Mouse (Mus musculus) MEL (cell line): ENCODE measurements around the gene Dusp13.

Experiments used
- CTCF ChIP-seq, 3 experiments: IDR thresholded peaks in 2 of 3; conservative IDR thresholded peaks in 1 of 3; 2 replicates each; pipeline ENCODE4 v1.5.1; 2011 to 2012; ENCODE audit warnings: low read length in 3 of 3, low read depth in 2 of 3, mild to moderate bottlenecking in 2 of 3, improper control_type of control experiment in 1 of 3, inconsistent platforms in 1 of 3, mixed read lengths in 1 of 3, moderate library complexity in 1 of 3; ENCODE audit not compliant: control insufficient read depth in 1 of 3, insufficient read depth in 1 of 3, poor library complexity in 1 of 3, severe bottlenecking in 1 of 3
- EP300 ChIP-seq, 2 experiments: IDR thresholded peaks; 2 replicates each; pipeline ENCODE4 v1.6.1; 2011; ENCODE audit warnings: improper control_type of control experiment in 2 of 2, low read length in 2 of 2, low read depth in 1 of 2, mild to moderate bottlenecking in 1 of 2
- GATA1 ChIP-seq: IDR thresholded peaks from 2 replicates; pipeline ENCODE4 v1.6.1; 2011; ENCODE audit warnings: low read depth, low read length, improper control_type of control experiment
- JUND ChIP-seq: IDR thresholded peaks from 2 replicates; pipeline ENCODE4 v1.6.1; 2011; ENCODE audit warnings: low read depth, mild to moderate bottlenecking, improper control_type of control experiment, low read length
- MAX ChIP-seq: IDR thresholded peaks from 2 replicates; pipeline ENCODE4 v1.6.1; 2011; ENCODE audit warnings: low read length, improper control_type of control experiment
- MYC ChIP-seq: IDR thresholded peaks from 2 replicates; pipeline ENCODE4 v1.6.1; 2011; ENCODE audit warnings: low read depth, mild to moderate bottlenecking, low read length, improper control_type of control experiment, moderate library complexity
- NRF1 ChIP-seq: IDR thresholded peaks from 2 replicates; pipeline ENCODE4 v1.6.1; 2014; ENCODE audit warnings: low read depth, mild to moderate bottlenecking, inconsistent platforms, low read length, improper control_type of control experiment, moderate library complexity; ENCODE audit not compliant: poor library complexity, insufficient read depth, severe bottlenecking
- POLR2A ChIP-seq, 2 experiments: IDR thresholded peaks; 2 replicates each; pipeline ENCODE4 v1.6.1; 2011 to 2012; ENCODE audit warnings: low read length in 2 of 2, mild to moderate bottlenecking in 2 of 2, control low read depth in 1 of 2, improper control_type of control experiment in 1 of 2, low read depth in 1 of 2, moderate library complexity in 1 of 2; ENCODE audit not compliant: control insufficient read depth in 1 of 2, insufficient read depth in 1 of 2, poor library complexity in 1 of 2
- RCOR1 ChIP-seq: IDR thresholded peaks from 2 replicates; pipeline ENCODE4 v1.6.1; 2012; ENCODE audit warnings: low read depth, mild to moderate bottlenecking, inconsistent platforms, low read length, improper control_type of control experiment
- SIN3A ChIP-seq: IDR thresholded peaks from 2 replicates; pipeline ENCODE4 v1.6.1; 2012; ENCODE audit warnings: low read length, improper control_type of control experiment, inconsistent platforms
- TAL1 ChIP-seq: IDR thresholded peaks from 2 replicates; pipeline ENCODE4 v1.6.1; 2012; ENCODE audit warnings: mild to moderate bottlenecking, inconsistent platforms, low read length, moderate library complexity, mixed read lengths
- TCF12 ChIP-seq: IDR thresholded peaks from 2 replicates; pipeline ENCODE4 v1.6.1; 2014; ENCODE audit warnings: low read depth, mild to moderate bottlenecking, inconsistent platforms, low read length, improper control_type of control experiment, moderate library complexity
- USF2 ChIP-seq, 2 experiments: IDR thresholded peaks; 2 replicates each; pipeline ENCODE4 v1.6.1; 2011 to 2012; ENCODE audit warnings: improper control_type of control experiment in 2 of 2, low read length in 2 of 2, borderline replicate concordance in 1 of 2, inconsistent platforms in 1 of 2, low read depth in 1 of 2, mild to moderate bottlenecking in 1 of 2; ENCODE audit not compliant: insufficient read depth in 1 of 2
- ZMIZ1 ChIP-seq: IDR thresholded peaks from 2 replicates; pipeline ENCODE4 v1.6.1; 2012; ENCODE audit warnings: low read depth, mild to moderate bottlenecking, inconsistent platforms, low read length, improper control_type of control experiment, moderate library complexity

DNA sequence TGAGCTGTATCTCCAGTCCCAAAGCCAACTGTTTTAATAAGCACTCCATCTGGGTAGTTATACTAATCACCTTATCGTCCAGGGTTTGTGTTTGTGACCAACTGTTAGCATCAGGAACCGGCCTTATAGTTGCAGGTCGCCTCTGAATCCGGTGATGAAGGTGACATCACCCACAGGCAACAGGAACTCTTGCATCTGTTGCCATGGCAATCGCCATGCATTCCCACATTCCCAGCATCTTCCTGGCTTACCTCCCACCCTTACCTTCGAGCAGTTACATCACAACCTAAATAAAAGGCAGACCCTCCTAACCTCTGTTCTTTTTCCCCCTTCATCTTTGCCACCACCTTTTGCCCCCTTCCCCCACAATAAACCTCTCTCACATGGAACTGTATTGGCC, 13.7 kb upstream of the Dusp13 start:
- TF ChIP-seq MYC (no peak), JUND (no peak), POLR2A (IDR thresholded peaks at IDR 0.05; ENCODE audit: control insufficient read depth in 1 of 2, insufficient read depth in 1 of 2, low read depth in 1 of 2, low read length in 2 of 2, poor library complexity in 1 of 2) (no peak), GATA1 (no peak), RCOR1 (no peak), TAL1 (no peak), TCF12 (no peak), CTCF (IDR thresholded peaks at IDR 0.05 in 2 of 3, conservative IDR thresholded peaks at IDR 0.05 in 1 of 3; ENCODE audit: control insufficient read depth in 1 of 3, insufficient read depth in 1 of 3, low read depth in 2 of 3, low read length in 3 of 3, poor library complexity in 1 of 3, severe bottlenecking in 1 of 3) (no peak), MAX (no peak), NRF1 (no peak), EP300 (IDR thresholded peaks at IDR 0.05; ENCODE audit: low read depth in 1 of 2, low read length in 2 of 2) (no peak), SIN3A (no peak), ZMIZ1 (no peak), USF2 (IDR thresholded peaks at IDR 0.05; ENCODE audit: borderline replicate concordance in 1 of 2, insufficient read depth in 1 of 2, low read depth in 1 of 2, low read length in 2 of 2) (no peak)
